Mouse (Mus musculus) duodenum, adult 2 months (tissue): ENCODE results near the gene Ipo8. TPM values are rescaled to one million over a fixed set of nuclear protein-coding genes. Genes with fewer than 3 reads are reported as not detected.

Experiments used
- polyA plus RNA-seq: library from polyadenylated mRNA; depleted of rRNA; stranded (reverse); fragments of >200 nt; gene quantifications from 2 replicates; pipeline ENCODE4 v1.2.3, GENCODE M21; 2012; ENCODE audit warnings: low replicate concordance; rRNA removed

The Ipo8 gene
- 3.9 and 5.6 TPM in 2 replicates for polyA plus RNA-seq

DNA sequence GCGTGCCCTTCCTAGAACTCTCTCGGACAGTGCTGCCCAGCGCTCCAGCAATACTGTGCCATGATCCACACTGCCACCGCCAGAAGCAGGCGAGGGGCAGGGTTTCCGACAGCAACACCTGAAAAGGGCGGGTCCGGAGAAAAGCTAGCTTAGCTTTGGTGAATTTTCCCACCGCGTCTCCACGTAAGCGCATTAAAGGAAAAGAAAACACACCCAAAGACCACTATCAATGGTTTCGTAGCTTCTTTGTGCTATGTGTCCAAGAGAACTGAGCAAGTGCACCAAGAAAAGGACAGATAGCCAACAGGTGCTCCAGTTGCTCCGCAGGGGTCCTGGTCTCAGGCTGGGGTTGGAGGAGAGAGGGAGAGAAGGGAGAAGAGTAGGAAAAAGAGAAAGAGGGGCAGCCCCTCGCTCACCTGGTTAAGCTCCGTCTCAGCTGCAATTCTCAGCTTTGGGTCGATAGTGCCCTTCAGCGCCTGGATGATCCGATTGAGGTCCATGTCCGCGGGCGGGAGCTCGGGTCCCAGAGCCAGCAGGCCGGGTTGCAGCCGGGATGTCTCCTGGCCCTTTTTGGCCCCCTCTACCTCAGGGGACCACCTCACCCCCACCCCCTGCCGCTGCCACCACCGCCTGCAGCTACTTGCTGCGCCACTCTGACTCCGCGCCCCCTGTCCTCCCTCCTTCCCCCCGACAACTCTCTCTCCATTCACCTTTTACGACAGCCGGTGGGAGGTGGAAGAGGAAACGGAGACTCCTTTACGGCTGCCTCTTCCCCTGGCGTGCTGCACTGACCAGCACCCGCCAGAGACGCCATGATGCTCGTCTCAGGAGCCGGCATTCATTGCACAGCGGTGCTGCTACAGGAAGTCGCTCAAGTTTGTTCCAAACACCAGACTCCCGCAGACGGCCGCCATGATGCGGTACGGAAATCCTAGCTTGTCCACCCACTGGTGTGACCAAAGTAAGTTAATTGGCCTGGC lies at the start of gene Ipo8:
Ipo8 (minus strand) TSS at position 720 of the 980 bp plus-strand sequence.

Other genes with a start within 250 kb of the Ipo8 start
- 1.7 and 5.9 TPM in 2 replicates for gene Caprin2, start 64.8 kb upstream of the Ipo8 start, polyA plus RNA-seq
- gene Sinhcaf, start 115.0 kb upstream of the Ipo8 start, polyA plus RNA-seq = 0.63 and 1.0 TPM in 2 replicates